Mouse (Mus musculus): ENCODE results near the gene Pigq.

- TF ChIP-seq CTCF (conservative IDR thresholded peaks at IDR 0.05; ENCODE audit: insufficient read depth, insufficient read length, low read depth, low read length): no peak
- no peak for TF ChIP-seq POLR2A (IDR thresholded peaks at IDR 0.05; ENCODE audit: low read depth, low read length)
Measured at GRCm38 (mm10) chr17:25922120-25922519, 22.6 kb downstream of the Pigq start.

Data from kidney, adult 2 months (tissue).